Mouse (Mus musculus) NIH3T3 (cell line): ENCODE measurements around the gene Pfdn6.
"Not testable (repeated sequence)": the region's sequence is repeated elsewhere in the genome, so short reads cannot be mapped to it uniquely, and the experiment has no call there.

ENCODE experiments used
- DNase-seq: peaks from one replicate; pipeline ENCODE4 v3.0.0-alpha.2; 2012; ENCODE audit warnings: low read depth

Gene Pfdn6

GRCm38 (mm10) chr17:33955555-33956214 lies 15.5 kb upstream of the Pfdn6 start, which contains the start of the genes Vps52 and Rps18:
Gene Vps52 (plus strand): TSS chr17:33955812.
Gene Rps18 (minus strand): TSS chr17:33956001.
- peak; percentile 97 for DNase-seq

GRCm38 (mm10) chr17:33954646-33955554 lies 14.8 kb upstream of the Pfdn6 start:
- DNase-seq: peak; percentile 66

- DNase-seq: peak; percentile 70
These were observed 13.9 kb upstream of the Pfdn6 start for GRCm38 (mm10) chr17:33953961-33954565.

GRCm38 (mm10) chr17:33953310-33953709 lies 13.2 kb upstream of the Pfdn6 start:
- DNase-seq: no peak

GRCm38 (mm10) chr17:33952879-33953278 lies 12.7 kb upstream of the Pfdn6 start:
- DNase-seq: no peak

- not testable (repeated sequence) for DNase-seq
These were observed 11.9 kb upstream of the Pfdn6 start for GRCm38 (mm10) chr17:33952015-33952414.

GRCm38 (mm10) chr17:33951021-33951946 lies 11.1 kb upstream of the Pfdn6 start, which contains the start of gene B3galt4:
Gene B3galt4 (minus strand): TSS chr17:33951488.
- peak; percentile 93 for DNase-seq

- no peak for DNase-seq
These were observed 10.0 kb upstream of the Pfdn6 start for GRCm38 (mm10) chr17:33950131-33950625.

GRCm38 (mm10) chr17:33948905-33949537 lies 8.9 kb upstream of the Pfdn6 start:
- DNase-seq: no peak

- DNase-seq: no peak
These were observed 8.2 kb upstream of the Pfdn6 start for GRCm38 (mm10) chr17:33948090-33948904.

- no peak for DNase-seq
These were observed 7.4 kb upstream of the Pfdn6 start for GRCm38 (mm10) chr17:33947430-33948089.

- no peak for DNase-seq
These were observed 3.3 kb upstream of the Pfdn6 start for GRCm38 (mm10) chr17:33943454-33943853.

GRCm38 (mm10) chr17:33941381-33941780 lies 1.2 kb upstream of the Pfdn6 start:
- no peak for DNase-seq

- DNase-seq: peak; percentile 62
These were observed 838 bp upstream of the Pfdn6 start for GRCm38 (mm10) chr17:33940981-33941380.

GRCm38 (mm10) chr17:33938783-33939182 lies 1.4 kb downstream of the Pfdn6 start:
- no peak for DNase-seq

GRCm38 (mm10) chr17:33936993-33937392 lies 3.1 kb downstream of the Pfdn6 start:
- no peak for DNase-seq

GRCm38 (mm10) chr17:33935422-33936055 lies 4.6 kb downstream of the Pfdn6 start:
- DNase-seq: no peak

- no peak for DNase-seq
These were observed 7.2 kb downstream of the Pfdn6 start for GRCm38 (mm10) chr17:33932970-33933369.

GRCm38 (mm10) chr17:33932448-33932847 lies 7.7 kb downstream of the Pfdn6 start:
- DNase-seq: no peak
